Mouse (Mus musculus): ENCODE data around the gene Gse1.

- no peak for TF ChIP-seq POU5F1 (IDR thresholded peaks at IDR 0.05; ENCODE audit: borderline replicate concordance, low read length)
- no peak for TF ChIP-seq CTCF (conservative IDR thresholded peaks at IDR 0.05; ENCODE audit: low read length)
These were observed 281.8 kb downstream of the Gse1 start for GRCm38 (mm10) chr8:120510035-120510416.

All from E14TG2a.4 (cell line).